Mouse (Mus musculus): Measurements from ENCODE around the gene Rnf157. TPM values are rescaled to one million over a fixed set of nuclear protein-coding genes. Genes with fewer than 3 reads are reported as not detected.
A peak's percentile ranks its signal among the peaks of the same experiment; 100 is the strongest.
"Not testable (repeated sequence)": the region's sequence is repeated elsewhere in the genome, so short reads cannot be mapped to it uniquely, and the experiment has no call there.

Gene Rnf157
- total RNA-seq, 2 experiments from 2014 or later = 252 to 278 TPM

- intact Hi-C loops (cut with DNase I) = no loop called here
- DNase-seq (ENCODE audit: low spot score in 2 of 2) = no peak
Measured at GRCm38 (mm10) chr11:116423782-116424620, 11.2 kb upstream of the Rnf157 start.

GRCm38 (mm10) chr11:116423214-116423613, 10.4 kb upstream of the Rnf157 start:
- intact Hi-C loops (cut with DNase I) = no loop called here
- DNase-seq (ENCODE audit: low spot score in 2 of 2) = no peak

GRCm38 (mm10) chr11:116422562-116422961, 9.7 kb upstream of the Rnf157 start:
- no peak for DNase-seq (ENCODE audit: low spot score in 2 of 2)
- intact Hi-C loops (cut with DNase I) = no loop called here

- intact Hi-C loops (cut with DNase I) = no loop called here
- no peak for DNase-seq (ENCODE audit: low spot score in 2 of 2)
Measured at GRCm38 (mm10) chr11:116421102-116421501, 8.3 kb upstream of the Rnf157 start.

DNA sequence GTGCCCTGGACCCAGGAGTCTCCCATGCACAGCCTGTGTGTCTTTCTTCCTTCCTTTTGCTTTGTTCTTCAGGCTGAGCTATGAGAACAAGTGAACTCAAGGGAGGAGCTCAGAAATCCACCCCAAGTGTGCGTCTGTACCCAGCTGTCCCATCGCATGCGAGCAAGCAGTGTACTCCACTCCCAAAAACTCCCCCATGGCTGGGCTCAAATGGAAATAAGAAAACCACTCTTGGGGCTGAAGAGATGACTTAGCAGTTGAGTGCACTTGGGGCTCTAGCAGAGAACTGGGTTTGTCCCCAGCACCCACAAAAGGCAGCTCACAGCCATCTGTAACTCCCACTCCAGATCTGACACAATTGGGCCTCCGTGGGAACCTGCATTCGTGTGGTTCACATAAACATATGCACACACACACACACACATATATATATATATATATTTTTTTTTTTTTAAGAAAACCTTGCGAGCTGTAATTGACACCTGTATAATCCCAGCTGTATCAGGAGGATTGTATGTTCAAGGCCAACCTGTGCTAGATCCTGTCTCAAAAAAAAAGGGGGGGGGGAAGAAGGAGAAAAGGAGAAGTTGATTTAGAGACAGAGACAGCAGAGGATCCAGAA, 6.1 kb upstream of the Rnf157 start:
- DNase-seq (ENCODE audit: low spot score in 2 of 2) = no peak
- intact Hi-C loops (cut with DNase I) = no loop called here

DNA sequence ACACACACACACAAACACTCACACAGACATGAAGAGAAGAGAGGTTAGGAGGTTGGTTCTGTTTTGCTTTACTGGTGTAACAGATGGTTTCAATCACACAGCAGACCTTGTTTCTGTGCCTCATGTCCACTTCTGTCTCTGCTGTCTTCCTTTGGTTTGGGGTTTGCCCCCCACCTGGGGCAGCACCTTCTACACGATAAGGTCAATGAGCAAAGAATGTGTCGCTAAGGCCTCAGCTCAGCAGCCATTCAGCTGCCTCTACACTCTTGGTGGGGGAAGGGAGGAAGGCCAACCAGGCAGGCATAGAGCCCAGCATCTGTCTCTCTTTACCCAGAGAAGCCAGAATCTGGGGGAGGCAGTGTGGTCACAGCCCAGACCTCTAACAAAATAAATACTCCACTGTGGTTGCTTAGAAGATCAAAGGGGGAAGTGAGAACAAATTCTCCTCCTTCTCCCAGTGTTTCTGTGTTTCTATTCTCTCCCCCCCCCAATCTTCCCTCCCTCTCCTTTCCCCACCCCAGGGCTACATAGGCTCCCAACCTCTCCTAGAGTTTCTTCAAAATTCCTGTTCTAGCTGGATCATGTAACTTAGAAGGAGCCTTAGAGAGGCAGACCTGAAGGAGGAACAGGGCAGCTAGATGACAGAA, 5.5 kb upstream of the Rnf157 start:
- DNase-seq (ENCODE audit: low spot score in 2 of 2) = peak in 1 of 2 experiments; percentile 56
- intact Hi-C loops (cut with DNase I) = no loop called here

- intact Hi-C loops (cut with DNase I) = no loop called here
- DNase-seq (ENCODE audit: low spot score in 2 of 2) = no peak
Measured at GRCm38 (mm10) chr11:116417054-116417453, 4.2 kb upstream of the Rnf157 start.

GRCm38 (mm10) chr11:116416196-116416943, 3.5 kb upstream of the Rnf157 start:
- intact Hi-C loops (cut with DNase I) = no loop called here
- DNase-seq (ENCODE audit: low spot score in 2 of 2) = no peak

GRCm38 (mm10) chr11:116413631-116414022, 795 bp upstream of the Rnf157 start:
- no peak for DNase-seq (ENCODE audit: low spot score in 2 of 2)

GRCm38 (mm10) chr11:116412028-116412827, 604 bp downstream of the Rnf157 start:
- DNase-seq (ENCODE audit: low spot score in 2 of 2) = no peak
- intact Hi-C loops (cut with DNase I) = no loop called here

More at GRCm38 (mm10) chr11:116413631-116414022, 795 bp upstream of the Rnf157 start:
- intact Hi-C loops (cut with DNase I) = loop anchor here (1.0 kb wide), 1 partner anchor 21 kb away; the partner anchor contains the start of gene Ubald2

GRCm38 (mm10) chr11:116411582-116411981, 1.2 kb downstream of the Rnf157 start:
- no peak for DNase-seq (ENCODE audit: low spot score in 2 of 2)
- intact Hi-C loops (cut with DNase I) = no loop called here

- intact Hi-C loops (cut with DNase I); DNase-seq (ENCODE audit: low spot score in 2 of 2): not testable (repeated sequence)
Measured at GRCm38 (mm10) chr11:116410415-116410814, 2.4 kb downstream of the Rnf157 start.

- intact Hi-C loops (cut with DNase I) = no loop called here
- DNase-seq (ENCODE audit: low spot score in 2 of 2) = no peak
Measured at GRCm38 (mm10) chr11:116409008-116409407, 3.8 kb downstream of the Rnf157 start.

DNA sequence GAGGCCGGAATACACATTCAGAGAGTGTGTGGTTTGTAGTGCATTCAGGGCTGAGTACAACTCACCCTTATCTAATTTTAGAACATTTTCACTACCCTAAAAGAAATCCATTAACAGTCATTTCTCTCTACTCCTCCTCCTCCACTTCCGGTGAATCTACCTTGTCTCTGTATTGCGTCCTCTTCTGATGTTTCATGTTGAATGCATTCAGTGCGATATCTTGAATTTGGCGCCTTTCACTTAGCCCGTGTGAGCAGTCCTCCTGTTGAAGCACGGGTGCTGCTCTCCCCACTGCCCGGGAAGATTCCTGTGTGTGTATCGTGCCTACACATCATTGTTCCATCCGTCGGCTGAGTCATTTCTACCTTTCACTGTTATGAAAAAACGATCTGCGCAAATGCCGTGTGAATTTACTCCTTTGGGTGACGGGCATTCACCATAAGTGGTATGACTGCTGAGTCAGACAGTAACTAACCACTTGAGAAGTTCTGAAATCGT, 6.6 kb downstream of the Rnf157 start:
- intact Hi-C loops (cut with DNase I) = no loop called here
- peak in 1 of 2 experiments; percentile 42 for DNase-seq (ENCODE audit: low spot score in 2 of 2)

GRCm38 (mm10) chr11:116405601-116406000, 7.2 kb downstream of the Rnf157 start:
- intact Hi-C loops (cut with DNase I) = no loop called here
- no peak for DNase-seq (ENCODE audit: low spot score in 2 of 2)

- intact Hi-C loops (cut with DNase I) = no loop called here
- DNase-seq (ENCODE audit: low spot score in 2 of 2) = no peak
Measured at GRCm38 (mm10) chr11:116400560-116400959, 12.3 kb downstream of the Rnf157 start.

GRCm38 (mm10) chr11:116398348-116398677, 14.5 kb downstream of the Rnf157 start:
- intact Hi-C loops (cut with DNase I) = no loop called here

GRCm38 (mm10) chr11:116397517-116398347, 15.1 kb downstream of the Rnf157 start:
- no peak for DNase-seq (ENCODE audit: low spot score in 2 of 2)
- intact Hi-C loops (cut with DNase I) = no loop called here

More at GRCm38 (mm10) chr11:116398348-116398677, 14.5 kb downstream of the Rnf157 start:
- DNase-seq (ENCODE audit: low spot score in 2 of 2) = no peak

All from left cerebral cortex, postnatal 25 days (tissue).